20 mouse cellular contexts compared by ENCODE assay signal in genomic region chr6:70784811-70785210, GRCm38 (mm10). TPM values are rescaled to one million over a fixed set of nuclear protein-coding genes. Genes with fewer than 3 reads are reported as not detected.
DNase-seq lines count a peak whose midpoint lies in the region; ATAC-seq and TF ChIP-seq lines count a peak whose summit lies in the region.
"Had no signal": no experiment of that assay in that cellular context is flagged by ENCODE, and none has a peak within 500 bp of the region (broad histone marks: within the 10 kb centered on the region; RNA-seq: fewer than 3 reads in every experiment).

No protein-coding gene starts in this region.

- no peaks in the 10 kb centered on the region for H3K27me3 ChIP-seq in lung, postnatal 0 days (replicated peaks; ENCODE audit: insufficient read depth, low read length)
- H3K27me3 ChIP-seq in stomach, postnatal 0 days (ENCODE audit: control insufficient read depth, insufficient read depth, low read length): no peaks in the 10 kb centered on the region
- H3K27me3 ChIP-seq in hindbrain, embryonic 16.5 days (replicated peaks; ENCODE audit: control insufficient read depth, insufficient read depth, low read length): no peaks in the 10 kb centered on the region
- H3K27me3 ChIP-seq: embryonic facial prominence, embryonic 12.5 days; forebrain, embryonic 12.5 days; heart, embryonic 13.5 days had no signal

- intact Hi-C loops in gastrocnemius, adult 2 months (cut with DNase I): no loop called here
- intact Hi-C loops in gastrocnemius, postnatal 14 days (cut with DNase I; ENCODE audit: low total_unique reads): no loop called here

- no peak for ATAC-seq in lung, postnatal 0 days
- no peak for ATAC-seq in stomach, postnatal 0 days (ENCODE audit: low FRiP score, low TSS enrichment)
- ATAC-seq in hindbrain, embryonic 16.5 days: no peak
- ATAC-seq: forebrain, embryonic 16.5 days had no signal

- H3K4me1 ChIP-seq in lung, postnatal 0 days (ENCODE audit: insufficient read depth, low read depth, low read length): peaks cover 4% of the 10 kb centered on the region; the same call in 1 of the 2 replicates
- H3K4me1 ChIP-seq in stomach, postnatal 0 days (replicated peaks; ENCODE audit: control insufficient read depth, insufficient read depth): no peaks in the 10 kb centered on the region
- peaks cover 4% of the 10 kb centered on the region for H3K4me1 ChIP-seq in hindbrain, embryonic 16.5 days (ENCODE audit: control insufficient read depth, insufficient read depth, low read depth, low read length)

- no peak overlapping the region for H3K9ac ChIP-seq in lung, postnatal 0 days (replicated peaks; ENCODE audit: low read depth)
- no peak overlapping the region for H3K9ac ChIP-seq in stomach, postnatal 0 days (ENCODE audit: low read length)
- H3K9ac ChIP-seq in hindbrain, embryonic 16.5 days (ENCODE audit: low read depth, low read length): no peak overlapping the region
- H3K9ac ChIP-seq: embryonic facial prominence, embryonic 12.5 days; forebrain, embryonic 12.5 days; heart, embryonic 13.5 days had no signal

- H3K4me2 ChIP-seq in lung, postnatal 0 days (replicated peaks; ENCODE audit: low read depth, low read length): no peak overlapping the region
- no peak overlapping the region for H3K4me2 ChIP-seq in stomach, postnatal 0 days (replicated peaks; ENCODE audit: low read depth)
- no peak overlapping the region for H3K4me2 ChIP-seq in hindbrain, embryonic 16.5 days (ENCODE audit: low read length)
- H3K4me2 ChIP-seq: embryonic facial prominence, embryonic 12.5 days; forebrain, embryonic 12.5 days; heart, embryonic 13.5 days had no signal

- TF ChIP-seq CTCF in gastrocnemius, adult 2 months (IDR thresholded peaks at IDR 0.05): no peak
- TF ChIP-seq CTCF in lung, postnatal 0 days (IDR thresholded peaks at IDR 0.05): no peak
- TF ChIP-seq CTCF in stomach, postnatal 0 days (IDR thresholded peaks at IDR 0.05; ENCODE audit: low read depth): no peak

- H3K9me3 ChIP-seq in lung, postnatal 0 days (ENCODE audit: low read length): no peaks in the 10 kb centered on the region
- no peaks in the 10 kb centered on the region for H3K9me3 ChIP-seq in stomach, postnatal 0 days (ENCODE audit: control insufficient read depth, low read length)
- no peaks in the 10 kb centered on the region for H3K9me3 ChIP-seq in hindbrain, embryonic 16.5 days (ENCODE audit: control insufficient read depth, low read length)
- H3K9me3 ChIP-seq: embryonic facial prominence, embryonic 12.5 days; forebrain, embryonic 12.5 days; heart, embryonic 13.5 days had no signal

- H3K4me3 ChIP-seq in gastrocnemius, adult 2 months: no peak overlapping the region
- no peak overlapping the region for H3K4me3 ChIP-seq in lung, postnatal 0 days (ENCODE audit: low read depth, low read length)
- H3K4me3 ChIP-seq in stomach, postnatal 0 days (ENCODE audit: low read depth, low read length): no peak overlapping the region
- H3K4me3 ChIP-seq in hindbrain, embryonic 16.5 days (ENCODE audit: low read length): no peak overlapping the region
- H3K4me3 ChIP-seq: embryonic facial prominence, embryonic 12.5 days; forebrain, embryonic 12.5 days; heart, embryonic 13.5 days had no signal

- no peak for TF ChIP-seq EP300 in lung, postnatal 0 days (IDR thresholded peaks at IDR 0.05)
- TF ChIP-seq EP300 in stomach, postnatal 0 days (optimal IDR thresholded peaks at IDR 0.05): no peak

- H3K27ac ChIP-seq in gastrocnemius, adult 2 months: peak overlapping the region; percentile 93
- no peak overlapping the region for H3K27ac ChIP-seq in lung, postnatal 0 days (ENCODE audit: low read length)
- no peak overlapping the region for H3K27ac ChIP-seq in stomach, postnatal 0 days (replicated peaks)
- no peak overlapping the region for H3K27ac ChIP-seq in hindbrain, embryonic 16.5 days (ENCODE audit: low read depth, low read length)
- H3K27ac ChIP-seq: embryonic facial prominence, embryonic 12.5 days; forebrain, embryonic 12.5 days; heart, embryonic 13.5 days had no signal

- H3K36me3 ChIP-seq in lung, postnatal 0 days (ENCODE audit: insufficient read depth, low read length): no peaks in the 10 kb centered on the region
- peaks cover 5% of the 10 kb centered on the region; the same call in 1 of the 2 replicates for H3K36me3 ChIP-seq in stomach, postnatal 0 days (ENCODE audit: control insufficient read depth, insufficient read depth, low read length)
- H3K36me3 ChIP-seq in hindbrain, embryonic 16.5 days (ENCODE audit: control insufficient read depth, insufficient read depth, low read length): peaks cover 10% of the 10 kb centered on the region; the same call in 1 of the 2 replicates

- 61% methylated on average over 3 of the region's 3 CpGs for WGBS in lung, postnatal 0 days
- 55% methylated on average over 3 of the region's 3 CpGs for WGBS in stomach, postnatal 0 days
- 82% methylated on average over 3 of the region's 3 CpGs for WGBS in hindbrain, embryonic 16.5 days

- no peak for DNase-seq in gastrocnemius, adult 2 months
- DNase-seq in gastrocnemius, postnatal 14 days: no peak
- DNase-seq in lung, postnatal 36 days: peak; percentile 24
- DNase-seq in lung, postnatal 0 days (ENCODE audit: low spot score): no peak
- DNase-seq in urinary bladder, postnatal 14 days (ENCODE audit: low spot score): peak; percentile 64
- DNase-seq in urinary bladder, postnatal 10 days (ENCODE audit: low spot score): no peak
- peak; percentile 46 for DNase-seq in stomach, postnatal 0 days (ENCODE audit: low spot score)
- DNase-seq: adrenal gland, postnatal 10 days; cerebellum, adult 11 months; cerebellum, adult 8-10 months; cerebellum, postnatal 14 days; embryo, embryonic 11 days; gastrocnemius, postnatal 36 days; heart, adult 11 months; heart, postnatal 36 days had no signal

RNA-seq across cellular contexts. Expression of gene Rpia, which starts 7.2 kb away (rescaled TPM):
- total RNA-seq in gastrocnemius, adult 2 months (2021): 10 to 100 TPM; 17.3 to 18.1 TPM
- 1 to 10 TPM; 8.5 to 9.4 TPM for total RNA-seq in gastrocnemius, postnatal 14 days (2021)
- 2.3 and 2.4 TPM in 2 replicates for polyA plus RNA-seq in lung, postnatal 0 days (2015; fragmentation: Nextera tagmentation; extraction: Ambion mirVana)
- 2.4 and 2.6 TPM in 2 replicates for polyA plus RNA-seq in stomach, postnatal 0 days (2015; fragmentation: Nextera tagmentation; extraction: Ambion mirVana)
- polyA plus RNA-seq in hindbrain, embryonic 16.5 days (2015; fragmentation: Nextera tagmentation; extraction: Ambion mirVana): 2.1 and 2.3 TPM in 2 replicates

RNA-seq across cellular contexts. Expression of gene Eif2ak3, which starts 59.5 kb away (rescaled TPM):
- total RNA-seq in gastrocnemius, adult 2 months (2021): 1 to 10 TPM; 4.1 to 4.9 TPM
- 1 to 10 TPM; 7.0 to 9.5 TPM for total RNA-seq in gastrocnemius, postnatal 14 days (2021)
- 8.6 and 8.9 TPM in 2 replicates for polyA plus RNA-seq in lung, postnatal 0 days (2015; fragmentation: Nextera tagmentation; extraction: Ambion mirVana)
- 6.7 and 7.6 TPM in 2 replicates for polyA plus RNA-seq in stomach, postnatal 0 days (2015; fragmentation: Nextera tagmentation; extraction: Ambion mirVana)
- 10.4 and 11.8 TPM in 2 replicates for polyA plus RNA-seq in hindbrain, embryonic 16.5 days (2015; fragmentation: Nextera tagmentation; extraction: Ambion mirVana)

Comparison
In these comparisons a context has a peak if more than half of its experiments do, and no peak if none do; other contexts are left out.
1. DNase-seq: peak in lung, postnatal 36 days (single experiment), urinary bladder, postnatal 14 days (single experiment) and stomach, postnatal 0 days (single experiment); none in gastrocnemius, adult 2 months (single experiment), gastrocnemius, postnatal 14 days (single experiment), lung, postnatal 0 days (single experiment) and urinary bladder, postnatal 10 days (single experiment).